Comparison of ENCODE assay signal across 17 mouse cellular contexts in the genomic region with DNA sequence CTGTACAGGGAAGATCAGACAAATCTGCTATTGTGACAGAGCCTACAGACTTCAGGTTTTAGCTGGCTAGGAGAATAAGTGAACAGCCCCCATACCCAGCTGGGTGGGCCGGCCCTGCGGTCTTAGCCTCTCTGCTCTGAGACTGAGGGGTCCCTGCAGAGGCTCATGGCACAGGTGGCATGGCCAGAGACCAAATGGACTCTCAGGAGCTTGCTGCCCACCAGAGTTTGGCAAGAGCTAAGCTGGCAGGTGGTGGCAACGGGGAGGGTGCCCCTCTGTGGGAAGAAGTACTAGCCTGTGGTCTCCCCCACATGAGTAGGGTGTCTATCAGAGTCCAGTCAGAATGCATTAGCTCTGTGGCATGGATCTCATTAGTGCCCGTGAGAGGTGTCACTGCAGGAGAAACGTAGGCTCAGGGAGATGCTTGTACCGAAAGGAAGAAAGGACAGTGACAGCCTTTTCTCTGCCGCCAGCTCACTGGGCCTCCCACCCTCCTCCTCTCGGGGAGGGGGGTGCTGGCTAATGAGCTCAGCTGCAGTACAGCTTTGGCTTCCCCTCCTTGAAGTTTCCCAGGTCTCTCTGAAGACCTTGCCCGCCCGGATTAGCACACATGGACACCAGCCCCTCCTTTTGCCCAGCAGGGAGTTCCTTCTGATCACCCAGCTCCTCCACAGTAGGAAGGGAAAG. TPM values are rescaled to one million over a fixed set of nuclear protein-coding genes. Genes with fewer than 3 reads are reported as not detected.
DNase-seq lines count a peak whose midpoint lies in the region; ATAC-seq and TF ChIP-seq lines count a peak whose summit lies in the region.
"Had no signal": no experiment of that assay in that cellular context is flagged by ENCODE, and none has a peak within 500 bp of the region (broad histone marks: within the 10 kb centered on the region; RNA-seq: fewer than 3 reads in every experiment).

No protein-coding gene starts in this region.

- H3K27me3 ChIP-seq in forebrain, embryonic 15.5 days, result no peaks in the 10 kb centered on the region
- no peaks in the 10 kb centered on the region for H3K27me3 ChIP-seq in limb, embryonic 11.5 days (ENCODE audit: control insufficient read depth, insufficient read depth, low read length)
- H3K27me3 ChIP-seq: CH12.LX; limb, embryonic 15.5 days; lung, embryonic 15.5 days; megakaryocyte, embryonic 14.5 days; Patski had no signal

- 7% methylated on average over 10 of the region's 10 CpGs for WGBS in forebrain, embryonic 15.5 days
- 8% methylated on average over 10 of the region's 10 CpGs for WGBS in limb, embryonic 11.5 days

- no peak for TF ChIP-seq CTCF in brain, embryonic 14.5 days (IDR thresholded peaks at IDR 0.05; ENCODE audit: borderline replicate concordance, extremely low read depth, insufficient read depth, insufficient read length)

- H3K4me1 ChIP-seq in forebrain, embryonic 15.5 days, result peaks cover 63% of the 10 kb centered on the region
- peaks cover 77% of the 10 kb centered on the region for H3K4me1 ChIP-seq in limb, embryonic 11.5 days (ENCODE audit: control insufficient read depth, insufficient read depth, low read length)
- H3K4me1 ChIP-seq: lung, embryonic 15.5 days had no signal

- peak; percentile 84 for DNase-seq in brain, embryonic 14.5 days (ENCODE audit: low read depth)
- DNase-seq in embryo, embryonic 11 days, result peak; percentile 57
- no peak for DNase-seq in limb, embryonic 11.5 days (ENCODE audit: low spot score)
- no peak for DNase-seq in liver
- no peak for DNase-seq in thymus, postnatal 4 days
- DNase-seq in right cerebral cortex, adult 2 months (ENCODE audit: low spot score in 2 of 2), result no peak
- no peak for DNase-seq in left cerebral cortex, adult 11 months (ENCODE audit: low spot score)
- DNase-seq: adrenal gland, postnatal 14 days; kidney, postnatal 36 days had no signal

- H3K9me3 ChIP-seq in forebrain, embryonic 15.5 days, result no peaks in the 10 kb centered on the region
- no peaks in the 10 kb centered on the region for H3K9me3 ChIP-seq in limb, embryonic 11.5 days (ENCODE audit: control insufficient read depth, low read length)
- H3K9me3 ChIP-seq: limb, embryonic 15.5 days; lung, embryonic 15.5 days; megakaryocyte, embryonic 14.5 days had no signal

- H3K36me3 ChIP-seq in forebrain, embryonic 15.5 days, result no peaks in the 10 kb centered on the region
- H3K36me3 ChIP-seq in limb, embryonic 11.5 days (ENCODE audit: control insufficient read depth, insufficient read depth, low read length), result no peaks in the 10 kb centered on the region
- H3K36me3 ChIP-seq: lung, embryonic 15.5 days had no signal

- no peak for TF ChIP-seq POLR2A in brain, embryonic 14.5 days (IDR thresholded peaks at IDR 0.05; ENCODE audit: borderline replicate concordance, extremely low read depth, insufficient read depth, insufficient read length, poor library complexity, severe bottlenecking)

- peak overlapping the region; percentile 54 for H3K27ac ChIP-seq in forebrain, embryonic 15.5 days (replicated peaks)
- H3K27ac ChIP-seq in limb, embryonic 11.5 days (replicated peaks; ENCODE audit: low read depth, low read length), result peak overlapping the region; percentile 49
- H3K27ac ChIP-seq: limb, embryonic 15.5 days; lung, embryonic 15.5 days had no signal

- no peak overlapping the region for H3K4me3 ChIP-seq in forebrain, embryonic 15.5 days
- no peak overlapping the region for H3K4me3 ChIP-seq in limb, embryonic 11.5 days (ENCODE audit: low read depth, low read length)
- H3K4me3 ChIP-seq: limb, embryonic 15.5 days; lung, embryonic 15.5 days; megakaryocyte, embryonic 14.5 days had no signal

- H3K9ac ChIP-seq in forebrain, embryonic 15.5 days (replicated peaks), result no peak overlapping the region
- no peak overlapping the region for H3K9ac ChIP-seq in limb, embryonic 11.5 days (ENCODE audit: low read length)
- H3K9ac ChIP-seq: limb, embryonic 15.5 days; lung, embryonic 15.5 days had no signal

- no peak for ATAC-seq in forebrain, embryonic 15.5 days (replicated peaks)
- ATAC-seq in limb, embryonic 11.5 days (ENCODE audit: insufficient number of reproducible peaks, low FRiP score, low TSS enrichment, low read depth), result no peak
- ATAC-seq: intestine, embryonic 16.5 days; Patski had no signal

- H3K4me2 ChIP-seq in forebrain, embryonic 15.5 days (replicated peaks), result no peak overlapping the region
- H3K4me2 ChIP-seq in limb, embryonic 11.5 days (ENCODE audit: low read depth, severe bottlenecking), result no peak overlapping the region
- H3K4me2 ChIP-seq: heart, embryonic 11.5 days; limb, embryonic 15.5 days; lung, embryonic 15.5 days had no signal

RNA-seq across cellular contexts. Expression of a gene that starts 27.9 kb away (rescaled TPM):
- polyA plus RNA-seq in brain, embryonic 14.5 days (2012; rRNA removed), result 60.3 and 62.8 TPM in 2 replicates
- polyA plus RNA-seq in forebrain, embryonic 15.5 days (2015; fragmentation: Nextera tagmentation; extraction: Ambion mirVana), result 78.7 and 81.2 TPM in 2 replicates
- 90.5 and 93.2 TPM in 2 replicates for polyA plus RNA-seq in limb, embryonic 11.5 days (2014; fragmentation: Nextera tagmentation; extraction: Ambion mirVana)

Comparison
In these comparisons a context has a peak if more than half of its experiments do, and no peak if none do; other contexts are left out.
1. DNase-seq: peak in brain, embryonic 14.5 days (single experiment) and embryo, embryonic 11 days (single experiment); none in limb, embryonic 11.5 days (single experiment), liver (single experiment), thymus, postnatal 4 days (single experiment), right cerebral cortex, adult 2 months (0 of 2) and left cerebral cortex, adult 11 months (single experiment).